In the genomic region with DNA sequence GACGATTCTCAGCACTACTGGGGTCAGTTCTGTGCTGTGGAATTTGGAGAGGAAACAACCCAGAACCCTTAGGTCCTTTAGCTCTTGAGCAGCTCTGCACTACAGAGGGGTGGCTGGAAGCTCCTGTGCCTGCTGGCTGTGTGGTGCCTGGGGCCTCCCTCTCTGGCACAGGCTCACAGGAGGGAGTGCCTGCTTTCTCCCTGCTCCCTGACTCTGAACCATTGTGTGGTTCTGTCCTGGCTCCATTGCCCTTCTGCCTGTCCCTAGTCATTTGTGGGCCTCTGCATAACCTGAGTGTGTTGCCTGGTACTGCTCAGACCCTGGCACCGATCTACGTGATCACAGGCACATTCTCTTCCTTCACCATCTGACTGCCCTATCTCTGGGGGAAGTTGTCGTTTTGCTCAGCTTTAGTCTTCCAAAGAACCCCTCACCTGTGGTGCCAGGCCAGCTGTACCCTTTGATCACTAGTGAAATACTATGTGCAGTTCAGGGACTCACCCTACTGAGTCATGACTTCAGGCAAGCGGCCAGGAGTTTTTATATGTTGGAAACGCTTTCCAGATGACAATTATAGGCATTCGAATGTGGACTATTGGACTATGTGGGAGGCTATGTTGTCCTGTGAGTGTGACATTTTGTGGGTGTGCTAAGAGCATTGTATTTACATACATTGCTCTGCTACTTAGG, we compare ENCODE assay signal across 9 mouse cellular contexts. TPM values are rescaled to one million over a fixed set of nuclear protein-coding genes. Genes with fewer than 3 reads are reported as not detected.
DNase-seq lines count a peak whose midpoint lies in the region; ATAC-seq and TF ChIP-seq lines count a peak whose summit lies in the region.
"Had no signal": no experiment of that assay in that cellular context is flagged by ENCODE, and none has a peak within 500 bp of the region (broad histone marks: within the 10 kb centered on the region; RNA-seq: fewer than 3 reads in every experiment).

No protein-coding gene starts in this region.

- 14% methylated on average over 7 of the region's 7 CpGs for WGBS in large intestine, adult 2 months

- H3K4me1 ChIP-seq in brown adipose tissue, adult 24 weeks (ENCODE audit: control insufficient read depth, insufficient read depth, insufficient read length, low read length) = peaks cover 24% of the 10 kb centered on the region

- H3K27me3 ChIP-seq in Patski = no peaks in the 10 kb centered on the region

- no peak for TF ChIP-seq CTCF in left cerebral cortex, adult 2 months (IDR thresholded peaks at IDR 0.05)
- no peak for TF ChIP-seq CTCF in Patski (IDR thresholded peaks at IDR 0.05)

- no peak overlapping the region for H3K4me3 ChIP-seq in left cerebral cortex, adult 2 months
- H3K4me3 ChIP-seq in brown adipose tissue, adult 24 weeks (ENCODE audit: insufficient read depth, low read depth, low read length) = no peak overlapping the region

- intact Hi-C loops in left cerebral cortex, adult 2 months (cut with DNase I) = no loop called here
- intact Hi-C loops in left cerebral cortex, postnatal 4 days (cut with DNase I) = no loop called here

- peak; percentile 58 for ATAC-seq in Patski

- POLR2A ChIA-PET in Patski (lab: Charles Lee) = no interaction called here

- CTCF ChIA-PET in Patski (lab: Charles Lee) = interaction anchor here (0.7 kb wide), 1 partner anchor 27 kb away, joined by 3 read pairs; no protein-coding TSS in a partner anchor

- peak overlapping the region; percentile 21; the same call in 1 of the 2 replicates for H3K27ac ChIP-seq in left cerebral cortex, adult 2 months
- H3K27ac ChIP-seq in brown adipose tissue, adult 24 weeks (replicated peaks; ENCODE audit: low read depth, low read length) = 0 out of 2 replicates have a peak overlapping the region, but pooled peaks have one; percentile 23

- in situ Hi-C loops in Patski (cut with MboI; ENCODE audit: low pct_unique_long_range_greater_than_20kb) = no loop called here

- DNase-seq in left cerebral cortex, adult 2 months (ENCODE audit: extremely low spot score in 1 of 2, low spot score in 2 of 2) = no peak
- DNase-seq in left cerebral cortex, adult 11 months (ENCODE audit: low spot score) = no peak
- DNase-seq in Patski (ENCODE audit: low read depth, low spot score) = no peak
- peak; percentile 100 for DNase-seq in large intestine, adult 2 months (ENCODE audit: low read depth, low spot score)
- no peak for DNase-seq in urinary bladder, postnatal 4 days (ENCODE audit: low spot score in 2 of 2)
- no peak for DNase-seq in cerebellum, adult 11 months
- no peak for DNase-seq in left cerebral cortex, postnatal 4 days
- DNase-seq: lung, postnatal 14 days had no signal

RNA-seq across cellular contexts. Expression of a gene that starts 12.0 kb away (rescaled TPM):
- 10 to 100 TPM; 13.2 to 17.7 TPM for total RNA-seq in left cerebral cortex, adult 2 months (2021)
- 2.3 TPM for polyA plus RNA-seq in Patski (2021)
- polyA plus RNA-seq in brown adipose tissue, adult 24 weeks (2012; ENCODE audit: insufficient read depth, insufficient read length, missing spikeins) = 1.1 and 1.5 TPM in 2 replicates
- polyA plus RNA-seq in large intestine, adult 2 months (2012; rRNA removed) = 20.3 and 35.8 TPM in 2 replicates
- 10 to 100 TPM; 52.0 to 56.3 TPM for total RNA-seq in left cerebral cortex, postnatal 4 days (2021)

RNA-seq across cellular contexts. Expression of a gene that starts 27.1 kb away (rescaled TPM):
- total RNA-seq in left cerebral cortex, adult 2 months (2021) = 10 to 100 TPM; 79.0 to 85.9 TPM
- polyA plus RNA-seq in Patski (2021) = 59.2 TPM
- 12.0 and 13.5 TPM in 2 replicates for polyA plus RNA-seq in brown adipose tissue, adult 24 weeks (2012; ENCODE audit: insufficient read depth, insufficient read length, missing spikeins)
- 17.0 and 38.6 TPM in 2 replicates for polyA plus RNA-seq in large intestine, adult 2 months (2012; rRNA removed)
- 100 to 1,000 TPM; 103 to 109 TPM for total RNA-seq in left cerebral cortex, postnatal 4 days (2021)
